Mouse (Mus musculus): ENCODE measurements around the gene Sirpa. TPM values are rescaled to one million over a fixed set of nuclear protein-coding genes. Genes with fewer than 3 reads are reported as not detected.

The Sirpa gene
- total RNA-seq, 2 experiments from 2014 or later = 22.9 to 28.6 TPM

DNA sequence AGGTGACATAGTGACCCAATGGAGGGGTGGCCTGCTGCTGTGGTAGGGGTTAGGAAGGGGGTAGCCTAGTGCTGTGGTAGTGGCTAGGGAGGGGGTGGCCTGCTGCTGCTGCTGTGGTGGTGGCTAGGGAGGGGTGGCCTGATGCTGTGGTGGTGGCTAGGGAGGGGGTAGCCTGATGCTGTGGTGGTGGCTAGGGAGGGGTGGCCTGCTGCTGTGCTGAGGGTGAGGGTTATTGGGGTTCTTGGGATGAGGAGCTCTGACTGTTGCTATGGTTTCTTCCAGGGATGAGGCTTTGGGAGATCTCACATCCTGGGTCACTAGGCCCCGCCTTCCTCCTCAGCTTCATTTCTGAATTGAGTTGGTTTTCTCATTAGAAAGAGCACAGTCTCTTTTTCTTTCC, 10.9 kb downstream of the Sirpa start:
- intact Hi-C loops (cut with DNase I) = no loop called here
- no peak for DNase-seq

GRCm38 (mm10) chr2:129604032-129604431, 11.4 kb downstream of the Sirpa start:
- DNase-seq = peak in 1 of 2 experiments; percentile 49
- intact Hi-C loops (cut with DNase I) = no loop called here

DNA sequence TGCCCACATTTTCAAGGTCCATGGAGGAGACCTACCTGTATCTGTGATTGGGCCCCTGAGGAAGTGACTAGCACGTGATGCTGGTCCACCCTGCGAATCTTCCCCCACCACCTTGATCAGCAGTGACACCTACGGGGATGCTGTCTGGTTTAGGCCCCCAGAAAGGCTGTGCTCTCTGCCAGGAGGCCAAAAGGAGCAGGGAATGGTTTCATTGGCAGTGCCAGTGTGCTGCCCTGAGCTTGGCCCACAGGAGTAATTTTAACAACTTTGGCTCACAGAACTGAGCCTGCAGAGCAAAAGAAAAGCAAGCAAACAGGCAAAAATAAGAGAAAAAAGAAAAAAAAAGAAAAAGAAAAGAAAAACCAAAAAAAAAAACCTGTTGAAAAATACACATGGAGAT, 13.2 kb downstream of the Sirpa start:
- no peak for DNase-seq
- intact Hi-C loops (cut with DNase I) = no loop called here

- intact Hi-C loops (cut with DNase I) = no loop called here
These were observed 13.6 kb downstream of the Sirpa start for GRCm38 (mm10) chr2:129606269-129606668.

DNA sequence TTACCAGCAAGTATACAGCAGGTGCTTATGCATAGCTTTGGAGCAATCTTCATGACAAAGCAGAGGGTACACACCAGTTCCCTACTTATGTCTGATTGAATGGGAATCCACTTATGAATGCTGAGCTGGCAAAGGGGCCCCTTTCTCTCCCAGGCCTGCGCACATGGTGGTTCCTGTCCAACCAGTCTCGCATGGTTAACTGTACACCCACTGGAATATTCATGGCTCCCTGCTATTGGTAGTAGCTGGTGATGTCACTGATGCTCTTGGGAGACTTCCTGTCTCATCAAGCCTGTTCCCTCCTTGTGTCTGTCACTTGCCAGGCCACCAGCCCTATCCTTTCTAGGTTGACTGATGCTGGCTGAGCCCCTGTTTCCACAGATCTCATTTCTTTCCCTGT, 14.3 kb downstream of the Sirpa start:
- intact Hi-C loops (cut with DNase I) = no loop called here
- no peak for DNase-seq

More at GRCm38 (mm10) chr2:129606269-129606668, 13.6 kb downstream of the Sirpa start:
- DNase-seq = peak; percentile 45 to 67

- intact Hi-C loops (cut with DNase I) = no loop called here
These were observed 21.3 kb downstream of the Sirpa start for GRCm38 (mm10) chr2:129613971-129614370.

GRCm38 (mm10) chr2:129614482-129615185, 22.0 kb downstream of the Sirpa start:
- no peak for DNase-seq
- intact Hi-C loops (cut with DNase I) = no loop called here

More at GRCm38 (mm10) chr2:129613971-129614370, 21.3 kb downstream of the Sirpa start:
- DNase-seq = no peak

GRCm38 (mm10) chr2:129620148-129620547, 27.5 kb downstream of the Sirpa start:
- intact Hi-C loops (cut with DNase I) = no loop called here
- no peak for DNase-seq

DNA sequence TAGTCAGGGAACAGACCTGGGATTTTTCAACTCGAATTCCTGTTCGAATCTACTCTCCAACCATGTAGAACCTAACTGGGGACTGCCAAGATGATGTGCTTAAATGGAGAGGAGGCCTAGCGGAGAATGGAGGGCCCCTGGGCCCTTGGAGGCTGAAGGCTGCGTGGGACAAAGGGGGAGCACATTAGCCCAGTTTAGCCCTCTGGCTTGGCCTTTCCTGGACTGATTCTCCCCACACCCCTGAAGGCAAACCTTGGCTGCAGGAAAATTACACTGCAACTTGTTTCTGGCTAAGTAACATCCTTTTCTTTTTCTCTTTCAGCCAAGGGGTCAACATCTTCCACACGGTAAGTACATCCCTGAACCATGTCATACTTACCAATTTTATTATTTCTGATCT, 28.2 kb downstream of the Sirpa start:
- intact Hi-C loops (cut with DNase I) = no loop called here
- no peak for DNase-seq

GRCm38 (mm10) chr2:129621654-129622490, 29.2 kb downstream of the Sirpa start:
- intact Hi-C loops (cut with DNase I) = no loop called here
- no peak for DNase-seq

DNA sequence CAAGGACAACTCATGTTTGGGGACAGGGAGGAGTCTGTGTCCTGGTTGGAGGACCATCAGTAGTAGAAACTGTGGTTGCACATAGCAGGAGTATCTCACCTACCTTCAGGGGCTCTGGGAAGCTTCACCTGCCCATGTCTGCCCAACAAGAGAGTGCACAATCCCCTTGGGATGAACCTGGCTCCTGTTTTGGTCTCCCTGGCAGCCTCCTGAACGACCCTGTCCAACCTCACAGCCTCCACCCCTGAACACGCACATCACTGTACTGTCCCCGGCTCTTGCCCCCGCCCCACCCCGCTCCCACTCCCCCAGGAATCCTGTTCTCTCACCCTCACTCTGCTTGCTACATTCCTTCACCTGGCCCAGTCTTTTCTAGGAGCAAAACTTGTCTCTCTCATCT, 30.3 kb downstream of the Sirpa start:
- no peak for DNase-seq
- intact Hi-C loops (cut with DNase I) = no loop called here

- intact Hi-C loops (cut with DNase I) = no loop called here
- DNase-seq = no peak
These were observed 31.1 kb downstream of the Sirpa start for GRCm38 (mm10) chr2:129623771-129624170.

GRCm38 (mm10) chr2:129624246-129624918, 31.7 kb downstream of the Sirpa start:
- peak; percentile 35 to 52 for DNase-seq
- intact Hi-C loops (cut with DNase I) = no loop called here

DNA sequence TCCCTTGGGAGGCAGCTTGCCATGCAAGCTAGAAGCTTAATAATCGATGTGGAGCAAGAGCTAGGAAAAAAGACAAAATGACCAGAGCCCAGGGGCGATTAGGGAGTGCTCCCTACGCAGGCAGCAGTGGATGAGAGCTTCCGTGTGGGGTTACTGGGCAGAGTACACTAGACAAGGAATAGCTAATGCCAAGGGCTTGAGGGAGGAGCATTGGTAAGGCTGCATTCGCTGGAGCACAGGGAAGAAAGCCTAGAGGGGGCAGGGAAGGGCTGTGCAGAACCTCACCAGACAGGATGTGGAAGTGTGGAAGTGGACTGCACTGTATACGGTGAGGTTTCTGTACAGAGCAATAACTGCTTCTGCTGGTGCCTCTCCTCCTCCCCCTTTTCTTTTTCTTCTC, 32.3 kb downstream of the Sirpa start:
- intact Hi-C loops (cut with DNase I) = no loop called here
- no peak for DNase-seq

GRCm38 (mm10) chr2:129625845-129626244, 33.2 kb downstream of the Sirpa start:
- no peak for DNase-seq
- intact Hi-C loops (cut with DNase I) = no loop called here

DNA sequence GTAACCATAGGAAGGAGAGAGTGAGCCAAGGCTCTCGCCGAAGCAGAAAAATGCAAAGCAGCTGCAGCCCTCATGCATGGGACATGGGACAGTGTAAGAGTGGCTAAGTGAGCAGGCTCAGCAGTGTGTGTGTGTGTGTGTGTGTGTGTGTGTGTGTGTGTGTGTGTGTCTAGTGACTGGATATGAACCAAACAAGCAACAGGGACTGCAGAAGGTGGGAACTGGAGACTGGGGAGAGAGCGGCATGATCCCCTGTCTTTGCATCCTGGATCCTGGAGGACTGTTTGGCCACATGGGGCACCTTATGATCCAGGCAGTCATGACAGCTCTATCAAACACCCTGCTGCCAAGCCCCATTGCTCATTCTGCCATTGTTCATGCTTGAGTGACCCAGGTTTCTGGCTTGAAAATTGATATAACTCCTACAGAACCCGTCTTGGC, 34.0 kb downstream of the Sirpa start:
- DNase-seq = no peak
- intact Hi-C loops (cut with DNase I) = no loop called here

DNA sequence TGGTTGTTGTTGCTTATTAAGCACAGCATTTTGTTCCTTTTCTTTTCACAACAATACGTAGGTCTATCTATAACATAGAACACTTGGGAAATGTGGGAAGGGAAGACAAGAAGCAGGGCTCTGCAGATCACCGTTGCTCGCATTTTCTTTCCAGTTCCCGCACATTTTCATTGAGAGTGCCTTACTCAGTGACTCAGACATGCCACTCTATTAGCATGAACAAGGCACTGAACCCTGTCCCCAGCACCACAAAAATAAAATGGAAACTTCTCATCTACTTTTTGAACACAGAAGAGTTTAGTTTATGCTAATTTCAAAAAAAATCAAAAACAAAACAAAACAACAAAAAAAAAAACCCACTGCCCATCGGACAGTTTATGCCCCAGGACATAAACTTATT, 34.5 kb downstream of the Sirpa start:
- no peak for DNase-seq

GRCm38 (mm10) chr2:129627811-129628210, 35.2 kb downstream of the Sirpa start:
- intact Hi-C loops (cut with DNase I) = no loop called here
- peak in 1 of 2 experiments; percentile 30 for DNase-seq

More for the DNA sequence above, 34.5 kb downstream of the Sirpa start:
- intact Hi-C loops (cut with DNase I) = no loop called here

DNA sequence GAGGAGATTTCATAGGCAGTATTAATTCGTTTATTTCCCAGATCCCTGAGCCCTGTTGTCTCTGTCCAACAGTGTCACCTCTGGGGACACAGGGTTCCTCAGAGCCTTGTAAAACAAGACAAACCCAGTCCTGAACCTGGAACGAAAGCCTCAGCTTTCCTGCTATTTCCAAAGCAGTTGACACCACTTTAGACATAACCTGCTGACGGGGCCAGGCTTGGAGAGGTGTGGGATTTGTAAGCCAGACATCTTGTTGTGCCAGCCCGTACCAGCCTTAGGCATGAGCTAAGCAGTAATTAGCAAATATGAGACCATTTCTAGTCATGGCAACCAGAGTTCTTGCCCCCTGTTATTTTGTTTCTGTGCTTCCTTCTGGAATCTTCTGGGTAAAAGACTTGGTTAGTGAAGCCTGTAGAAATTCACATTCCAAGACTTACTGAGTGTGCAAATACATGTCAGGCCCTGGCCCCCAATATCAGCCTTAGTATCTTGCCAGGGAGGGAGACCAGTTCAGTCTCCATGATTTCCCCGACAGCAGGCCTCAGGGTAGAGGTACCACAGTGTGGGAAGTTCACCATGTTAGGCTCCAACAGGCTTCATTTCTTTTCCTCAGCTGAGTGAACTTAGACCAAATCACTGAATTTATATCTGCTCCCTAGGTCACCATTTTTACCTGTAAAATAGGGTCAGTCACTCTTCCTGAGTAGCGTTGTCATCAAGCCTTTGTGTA, 36.0 kb downstream of the Sirpa start:
- no peak for DNase-seq
- intact Hi-C loops (cut with DNase I) = no loop called here

DNA sequence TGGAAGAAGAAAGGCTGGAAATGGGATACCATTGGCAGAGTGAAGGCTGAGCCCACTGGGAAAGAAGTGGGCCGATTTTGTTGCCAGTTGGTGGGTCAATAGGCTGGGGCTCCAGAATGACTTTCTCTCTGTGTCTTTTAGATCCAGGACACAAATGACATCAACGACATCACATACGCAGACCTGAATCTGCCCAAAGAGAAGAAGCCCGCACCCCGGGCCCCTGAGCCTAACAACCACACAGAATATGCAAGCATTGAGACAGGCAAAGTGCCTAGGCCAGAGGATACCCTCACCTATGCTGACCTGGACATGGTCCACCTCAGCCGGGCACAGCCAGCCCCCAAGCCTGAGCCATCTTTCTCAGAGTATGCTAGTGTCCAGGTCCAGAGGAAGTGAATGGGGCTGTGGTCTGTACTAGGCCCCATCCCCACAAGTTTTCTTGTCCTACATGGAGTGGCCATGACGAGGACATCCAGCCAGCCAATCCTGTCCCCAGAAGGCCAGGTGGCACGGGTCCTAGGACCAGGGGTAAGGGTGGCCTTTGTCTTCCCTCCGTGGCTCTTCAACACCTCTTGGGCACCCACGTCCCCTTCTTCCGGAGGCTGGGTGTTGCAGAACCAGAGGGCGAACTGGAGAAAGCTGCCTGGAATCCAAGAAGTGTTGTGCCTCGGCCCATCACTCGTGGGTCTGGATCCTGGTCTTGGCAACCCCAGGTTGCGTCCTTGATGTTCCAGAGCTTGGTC, 37.3 kb downstream of the Sirpa start:
- no peak for DNase-seq
- intact Hi-C loops (cut with DNase I) = loop anchor here (5.0 kb wide), 1 partner anchor 38 kb away; the partner anchor contains the start of gene Sirpa

Measured in heart, postnatal 10 days (tissue).